Mouse (Mus musculus) lung, embryonic 16.5 days (tissue): ENCODE measurements around the gene Cxcl1. TPM values are rescaled to one million over a fixed set of nuclear protein-coding genes. Genes with fewer than 3 reads are reported as not detected.
A peak's percentile ranks its signal among the peaks of the same experiment; 100 is the strongest.

Source experiments
- ATAC-seq: fragments of 200-750 bp; cut with Nextera tagmentation; 2 replicates; pipeline ENCODE4 v1.8.0; 2017; ENCODE audit warnings: low read depth, mild to moderate bottlenecking, moderate library complexity
- H3K27ac ChIP-seq: fragments of 300-500 bp; sonication (generic); 2 replicates; pipeline ENCODE4 v1.5.1; 2014; ENCODE audit warnings: mild to moderate bottlenecking, control low read depth, low read length
- H3K27me3 ChIP-seq: fragments of 300-500 bp; sonication (generic); 2 replicates; pipeline ENCODE4 v1.6.1; 2014; ENCODE audit warnings: low read depth, low read length, mixed read lengths; ENCODE audit not compliant: control insufficient read depth, insufficient read depth
- H3K36me3 ChIP-seq: fragments of 300-500 bp; sonication (generic); 2 replicates; pipeline ENCODE4 v1.6.1; 2014; ENCODE audit warnings: low read length; ENCODE audit not compliant: control insufficient read depth, insufficient read depth
- H3K4me1 ChIP-seq: fragments of 300-500 bp; sonication (generic); replicated peaks from 2 replicates; pipeline ENCODE4 v1.6.1; 2014; ENCODE audit warnings: low read length, mixed read lengths; ENCODE audit not compliant: control insufficient read depth, insufficient read depth
- H3K4me2 ChIP-seq: fragments of 300-500 bp; sonication (generic); 2 replicates; pipeline ENCODE4 v1.6.1; 2014; ENCODE audit warnings: low read depth, low read length, control low read depth
- H3K4me3 ChIP-seq: fragments of 300-500 bp; sonication (generic); 2 replicates; pipeline ENCODE4 v1.5.1; 2014; ENCODE audit warnings: mild to moderate bottlenecking, low read length, control low read depth
- H3K9ac ChIP-seq: fragments of 300-500 bp; sonication (generic); 2 replicates; pipeline ENCODE4 v1.6.1; 2014; ENCODE audit warnings: low read length, control low read depth
- H3K9me3 ChIP-seq: fragments of 300-500 bp; sonication (generic); 2 replicates; pipeline ENCODE4 v1.6.1; 2016; ENCODE audit warnings: low read length; ENCODE audit not compliant: control insufficient read depth
- WGBS: fragments of 180-500 bp; shearing (Covaris S2); extraction: QIAGEN DNeasy Blood & Tissue Kit; methylation state at CpG from one replicate; pipeline ENCODE4 v1.1.7; 2014; 5-methylcytosine and 5-hydroxymethylcytosine counted together
- polyA plus RNA-seq: library from polyadenylated mRNA; unstranded; fragments of >200 nt; fragmentation: Nextera tagmentation; extraction: Ambion mirVana; gene quantifications from 2 replicates; pipeline ENCODE4 v1.2.1, GENCODE M21; 2015

The Cxcl1 gene
- polyA plus RNA-seq, 1 experiment from 2014 or later: 0.41 TPM

GRCm38 (mm10) chr5:90861876-90862375 is 29.1 kb upstream of the Cxcl1 start:
- Histone ChIP-seq H3K9me3 (no peaks in the 10 kb centered on the region), H3K27ac (no peak overlapping the region), H3K4me2 (no peak overlapping the region), H3K4me1 (no peaks in the 10 kb centered on the region), H3K27me3 (no peaks in the 10 kb centered on the region), H3K9ac (no peak overlapping the region), H3K4me3 (no peak overlapping the region), H3K36me3 (no peaks in the 10 kb centered on the region)
- WGBS: 72% methylated on average over 6 of the region's 6 CpGs
- ATAC-seq: no peak

GRCm38 (mm10) chr5:90866770-90867169 is 24.3 kb upstream of the Cxcl1 start:
- H3K27me3 ChIP-seq: no peaks in the 10 kb centered on the region
- ATAC-seq: no peak

GRCm38 (mm10) chr5:90872377-90872776 is 18.7 kb upstream of the Cxcl1 start:
- Histone ChIP-seq H3K4me3 (no peak overlapping the region), H3K9ac (no peak overlapping the region), H3K27ac (no peak overlapping the region), H3K9me3 (no peaks in the 10 kb centered on the region), H3K4me1 (no peaks in the 10 kb centered on the region), H3K4me2 (no peak overlapping the region), H3K27me3 (no peaks in the 10 kb centered on the region), H3K36me3 (no peaks in the 10 kb centered on the region)
- WGBS: 68% methylated on average over 7 of the region's 7 CpGs
- ATAC-seq: no peak

More at GRCm38 (mm10) chr5:90866770-90867169, 24.3 kb upstream of the Cxcl1 start:
- Histone ChIP-seq H3K4me1 (no peaks in the 10 kb centered on the region), H3K4me2 (no peak overlapping the region), H3K9ac (no peak overlapping the region), H3K27ac (no peak overlapping the region), H3K4me3 (no peak overlapping the region), H3K36me3 (no peaks in the 10 kb centered on the region), H3K9me3 (no peaks in the 10 kb centered on the region)

GRCm38 (mm10) chr5:90876045-90876444 is 15.0 kb upstream of the Cxcl1 start:
- H3K27ac ChIP-seq: no peak overlapping the region
- ATAC-seq: peak; percentile 72; the same call in 1 of the 2 replicates
- 49% methylated on average over 4 of the region's 4 CpGs for WGBS

GRCm38 (mm10) chr5:90876471-90877172 is 14.4 kb upstream of the Cxcl1 start:
- H3K27me3 ChIP-seq: no peaks in the 10 kb centered on the region
- no peak overlapping the region for H3K9ac ChIP-seq
- no peak overlapping the region for H3K4me3 ChIP-seq
- ATAC-seq: no peak; the same call in 1 of the 2 replicates
- H3K4me1 ChIP-seq: no peaks in the 10 kb centered on the region
- no peaks in the 10 kb centered on the region for H3K36me3 ChIP-seq
- no peak overlapping the region for H3K4me2 ChIP-seq
- H3K9me3 ChIP-seq: no peaks in the 10 kb centered on the region
- H3K27ac ChIP-seq: no peak overlapping the region
- 66% methylated on average over 8 of the region's 8 CpGs for WGBS

More at GRCm38 (mm10) chr5:90876045-90876444, 15.0 kb upstream of the Cxcl1 start:
- Histone ChIP-seq H3K4me3 (no peak overlapping the region), H3K4me1 (no peaks in the 10 kb centered on the region), H3K9me3 (no peaks in the 10 kb centered on the region), H3K36me3 (no peaks in the 10 kb centered on the region), H3K27me3 (no peaks in the 10 kb centered on the region), H3K4me2 (no peak overlapping the region), H3K9ac (no peak overlapping the region)

GRCm38 (mm10) chr5:90877173-90877512 is 13.9 kb upstream of the Cxcl1 start:
- no peak overlapping the region for H3K4me2 ChIP-seq
- ATAC-seq: no peak

GRCm38 (mm10) chr5:90879307-90880014 is 11.6 kb upstream of the Cxcl1 start:
- no peaks in the 10 kb centered on the region for H3K9me3 ChIP-seq
- no peak overlapping the region for H3K9ac ChIP-seq
- WGBS: 67% methylated on average over 3 of the region's 3 CpGs
- no peaks in the 10 kb centered on the region for H3K36me3 ChIP-seq
- no peak for ATAC-seq
- H3K27me3 ChIP-seq: no peaks in the 10 kb centered on the region
- H3K4me2 ChIP-seq: no peak overlapping the region
- no peak overlapping the region for H3K27ac ChIP-seq
- peaks cover 1% of the 10 kb centered on the region; the same call in 1 of the 2 replicates for H3K4me1 ChIP-seq
- no peak overlapping the region for H3K4me3 ChIP-seq

More at GRCm38 (mm10) chr5:90877173-90877512, 13.9 kb upstream of the Cxcl1 start:
- no peak overlapping the region for H3K9ac ChIP-seq
- H3K4me3 ChIP-seq: no peak overlapping the region
- no peaks in the 10 kb centered on the region for H3K4me1 ChIP-seq
- H3K27me3 ChIP-seq: no peaks in the 10 kb centered on the region
- no peak overlapping the region for H3K27ac ChIP-seq
- no peaks in the 10 kb centered on the region for H3K9me3 ChIP-seq
- H3K36me3 ChIP-seq: no peaks in the 10 kb centered on the region

GRCm38 (mm10) chr5:90880335-90880850 is 10.6 kb upstream of the Cxcl1 start:
- H3K27ac ChIP-seq: no peak overlapping the region
- H3K4me2 ChIP-seq: no peak overlapping the region
- H3K27me3 ChIP-seq: no peaks in the 10 kb centered on the region
- no peaks in the 10 kb centered on the region for H3K36me3 ChIP-seq
- no peaks in the 10 kb centered on the region for H3K9me3 ChIP-seq
- H3K4me1 ChIP-seq: peaks cover 10% of the 10 kb centered on the region
- no peak overlapping the region for H3K4me3 ChIP-seq
- no peak for ATAC-seq
- WGBS: 81% methylated on average over 7 of the region's 7 CpGs
- H3K9ac ChIP-seq: no peak overlapping the region

GRCm38 (mm10) chr5:90881021-90881420 is 10.0 kb upstream of the Cxcl1 start:
- Histone ChIP-seq H3K27me3 (no peaks in the 10 kb centered on the region), H3K4me2 (no peak overlapping the region), H3K4me1 (peaks cover 12% of the 10 kb centered on the region), H3K36me3 (no peaks in the 10 kb centered on the region), H3K9me3 (no peaks in the 10 kb centered on the region), H3K9ac (no peak overlapping the region), H3K4me3 (no peak overlapping the region), H3K27ac (no peak overlapping the region)
- WGBS: 88% methylated on average over 4 of the region's 4 CpGs
- ATAC-seq: no peak
